Mouse (Mus musculus): Measurements from ENCODE around the gene Sec24b.
A peak's percentile ranks its signal among the peaks of the same experiment; 100 is the strongest.

Sec24b gene

DNA sequence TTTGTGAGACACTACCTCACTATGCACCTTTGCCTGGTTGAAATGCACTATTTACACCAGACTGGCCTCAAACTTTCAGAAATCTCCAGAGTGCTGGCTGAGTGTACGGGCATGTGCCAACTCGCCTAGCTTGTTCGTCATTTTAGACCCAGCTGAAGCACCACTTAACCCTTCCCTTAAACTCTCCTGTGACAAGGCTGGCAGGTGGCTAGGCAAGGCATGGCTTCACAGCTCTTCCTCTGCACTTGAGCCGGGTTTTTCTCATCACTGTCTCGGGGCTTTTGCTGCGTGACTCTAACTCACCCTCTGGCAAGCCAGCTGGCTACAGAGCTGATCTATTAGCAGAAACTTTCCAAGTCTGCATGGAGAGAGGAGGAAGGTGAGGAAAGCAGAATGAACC lies 6.8 kb downstream of the Sec24b start:
- DNase-seq = peak; percentile 22 to 49

DNA sequence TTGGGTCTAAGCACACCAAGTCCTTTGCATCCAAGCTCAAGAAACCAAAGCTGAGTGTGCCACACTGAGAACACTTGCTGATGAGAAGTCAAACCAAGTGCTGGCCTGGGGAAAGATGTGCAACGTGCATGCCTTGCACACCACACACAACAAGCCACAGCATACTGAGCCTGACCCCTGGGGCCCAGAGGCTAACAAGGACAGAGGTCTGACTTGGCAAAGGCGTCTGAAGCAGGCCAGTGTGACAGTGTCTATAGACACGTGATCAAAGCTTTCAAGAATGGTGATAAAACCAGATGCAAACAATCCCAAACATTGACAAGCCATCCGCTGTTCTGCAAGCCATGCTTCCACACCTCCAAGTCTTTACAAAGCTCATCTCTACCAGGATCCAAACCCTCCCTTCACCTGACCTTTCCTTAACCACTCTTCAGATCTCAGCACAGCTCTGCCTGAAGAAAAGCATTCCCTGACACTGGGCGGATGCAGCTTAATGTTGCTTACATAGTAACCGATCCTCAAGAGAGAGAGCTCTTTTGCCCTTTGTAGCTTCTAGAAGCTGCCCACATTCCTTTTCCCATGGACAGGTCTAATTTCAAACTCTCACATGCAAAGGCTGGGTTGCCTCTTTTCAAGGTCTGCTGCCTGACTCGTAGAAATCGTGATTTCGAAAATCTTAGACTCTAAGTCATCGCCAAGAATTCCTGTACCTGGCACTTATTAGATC lies 7.8 kb downstream of the Sec24b start:
- no peak for DNase-seq

DNA sequence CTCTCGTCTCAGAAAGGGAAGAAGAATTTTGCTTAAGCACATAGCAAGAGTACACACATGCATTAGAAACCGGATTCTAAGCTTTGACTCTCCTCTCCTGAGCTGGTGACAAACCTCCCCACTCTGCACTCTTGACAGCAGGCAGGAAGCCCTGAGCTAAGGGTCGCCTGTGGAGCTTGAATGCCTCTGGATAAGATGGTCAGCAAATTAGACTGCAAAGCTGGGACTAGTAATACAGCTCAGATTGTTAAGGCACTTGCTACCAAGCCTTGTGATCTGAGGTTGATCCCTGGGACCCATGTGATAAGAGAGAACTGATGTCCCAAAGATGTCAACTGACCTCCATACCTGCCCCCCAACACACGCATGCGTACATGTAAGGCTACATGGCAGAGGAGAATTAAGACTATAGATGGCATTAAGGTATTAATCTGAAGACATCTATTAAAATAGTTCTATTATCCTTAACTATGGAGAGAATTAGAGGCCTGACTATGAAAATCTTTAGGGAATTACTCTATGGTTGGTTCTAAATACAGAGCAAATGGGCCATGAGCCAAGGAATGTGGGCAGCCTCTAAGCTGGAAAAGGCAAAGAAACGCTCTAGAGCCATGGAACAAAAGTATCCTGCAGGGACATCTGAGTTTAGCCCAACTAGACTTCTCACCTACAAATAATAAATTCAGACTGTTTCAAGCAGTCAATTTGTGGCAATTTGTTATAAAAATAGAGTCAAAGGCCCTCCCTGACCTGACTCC lies 8.6 kb downstream of the Sec24b start:
- DNase-seq = no peak

DNA sequence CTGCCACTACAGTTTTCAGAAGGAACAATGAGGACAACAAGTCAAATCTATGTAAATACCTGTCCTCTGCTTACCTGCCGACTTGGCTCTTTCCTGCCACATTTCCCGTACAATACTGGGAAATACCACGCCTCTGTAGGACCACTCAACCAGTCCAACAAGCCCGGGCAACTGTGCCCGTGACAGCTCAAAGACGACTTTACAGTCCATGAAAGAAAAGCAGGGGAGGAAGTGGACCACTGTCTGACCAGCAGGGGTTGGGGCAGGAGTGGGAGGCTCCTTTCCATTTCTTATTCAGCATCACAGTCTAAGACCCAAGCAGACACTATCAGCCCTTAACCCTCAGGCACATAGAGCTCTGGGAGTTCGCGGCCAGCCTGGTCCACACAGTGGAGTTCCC lies 9.2 kb downstream of the Sec24b start:
- DNase-seq = no peak

DNA sequence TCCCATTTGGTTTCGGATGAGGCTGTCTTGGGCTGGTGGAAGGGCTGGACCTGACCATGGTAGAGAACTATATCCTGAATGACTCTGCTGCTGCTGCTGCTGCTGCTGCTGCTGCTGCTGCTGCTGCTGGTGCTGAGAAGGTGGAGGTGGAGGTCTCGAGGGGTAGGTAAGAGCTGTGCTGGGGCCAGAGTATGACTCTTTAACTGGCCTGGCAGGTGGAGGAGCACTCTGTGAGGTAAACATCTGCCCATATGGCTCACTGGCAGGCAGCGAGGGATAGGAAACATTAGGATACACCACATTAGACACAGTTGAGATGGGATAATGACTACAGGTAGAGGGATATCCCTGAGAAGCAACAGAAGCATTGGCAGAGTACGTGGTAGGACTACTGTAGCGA lies 20.6 kb downstream of the Sec24b start:
- DNase-seq = no peak

DNA sequence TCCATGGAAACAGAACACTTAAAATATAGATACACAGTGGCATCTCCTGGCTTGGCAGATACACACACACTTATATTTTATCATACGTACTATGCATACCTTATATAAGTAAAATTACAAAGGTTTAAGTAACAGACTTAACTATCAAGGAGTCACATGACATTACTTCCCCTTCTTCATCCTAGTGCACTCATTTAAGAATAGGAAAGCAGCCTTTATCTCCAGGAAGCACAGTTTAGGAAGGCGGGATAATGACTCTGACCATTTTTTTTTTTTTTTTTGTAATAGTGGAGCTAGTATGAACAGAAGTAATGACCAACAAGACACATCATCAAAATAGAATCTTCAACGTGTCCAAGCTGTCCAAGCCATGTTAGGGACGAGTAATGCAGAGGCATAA lies 21.3 kb downstream of the Sec24b start:
- no peak for DNase-seq

DNA sequence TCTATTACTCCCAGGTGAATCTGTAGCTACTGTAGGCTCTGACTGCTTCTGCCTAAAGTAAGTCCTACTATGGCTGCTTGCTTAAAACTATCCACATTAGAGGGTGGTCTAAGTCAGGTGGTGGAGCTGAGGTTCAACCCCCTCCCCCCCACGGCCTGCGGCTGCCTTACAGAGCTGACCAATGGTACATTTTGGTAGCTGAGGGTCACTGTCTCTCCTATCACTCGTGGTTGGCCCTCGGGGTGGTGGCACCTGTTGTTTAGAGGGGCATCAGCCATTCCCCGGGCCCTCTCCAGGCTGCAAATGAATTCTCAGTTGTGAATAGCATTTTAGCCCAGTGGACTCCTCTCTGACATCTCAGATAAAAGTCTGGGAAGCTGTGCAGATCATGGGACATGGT lies 32.6 kb downstream of the Sec24b start:
- DNase-seq = no peak

DNA sequence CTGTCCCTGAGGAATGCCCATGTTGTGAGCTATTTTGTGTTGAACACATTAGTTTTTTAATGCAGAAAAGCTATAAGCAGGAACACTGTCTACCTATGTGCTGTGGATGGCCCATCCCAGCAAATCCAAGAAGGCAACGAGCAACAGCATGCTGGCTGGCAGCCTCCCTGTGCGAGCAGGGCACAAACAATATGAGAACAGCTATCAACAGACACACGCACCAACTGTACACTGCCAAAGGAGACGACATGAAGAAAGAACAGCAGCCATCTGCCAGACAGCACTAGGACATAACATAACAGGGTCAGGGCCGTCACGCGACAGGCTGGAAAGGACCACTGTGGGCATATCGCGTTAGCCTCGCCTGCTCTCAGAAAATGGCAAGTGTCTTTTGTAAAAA lies 35.2 kb downstream of the Sec24b start:
- DNase-seq = no peak

DNA sequence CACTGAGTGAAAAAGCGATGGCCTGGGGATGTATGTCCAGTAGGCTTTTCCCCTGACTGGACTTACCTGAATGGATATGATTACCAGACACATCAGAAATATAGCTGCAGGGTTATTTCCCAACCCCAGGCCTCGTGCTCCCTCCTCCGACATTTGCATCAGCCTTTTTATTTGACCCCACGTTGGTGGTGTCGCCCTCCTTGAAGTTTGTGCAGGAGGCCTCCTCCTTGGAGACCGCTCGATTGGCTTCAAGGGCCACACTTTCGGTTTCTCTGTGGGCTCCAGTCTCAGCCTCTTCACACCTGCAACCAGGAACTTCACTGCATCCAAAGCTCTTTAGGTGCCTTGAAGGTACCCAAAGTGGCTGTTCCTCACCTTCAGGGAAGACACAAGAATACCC lies 35.8 kb downstream of the Sec24b start:
- no peak for DNase-seq

DNA sequence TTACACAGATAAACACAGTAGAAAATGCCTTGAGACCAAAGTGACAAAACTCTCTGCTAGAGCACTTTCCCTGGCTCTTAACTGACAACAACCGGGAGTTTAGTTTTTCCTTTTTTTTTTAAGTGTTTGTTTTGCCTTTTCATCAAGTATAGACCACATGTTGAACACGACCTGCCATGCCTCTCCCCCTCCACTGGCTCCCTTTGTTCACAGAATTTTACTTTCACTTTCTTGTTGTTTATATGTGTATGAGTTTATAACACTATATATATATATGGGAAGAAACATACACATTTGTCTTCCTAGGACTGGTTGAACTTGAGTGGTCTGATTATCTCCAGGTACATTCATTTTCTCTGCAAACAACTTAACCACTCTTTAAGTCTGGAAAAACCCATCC lies 48.4 kb downstream of the Sec24b start:
- no peak for DNase-seq

DNA sequence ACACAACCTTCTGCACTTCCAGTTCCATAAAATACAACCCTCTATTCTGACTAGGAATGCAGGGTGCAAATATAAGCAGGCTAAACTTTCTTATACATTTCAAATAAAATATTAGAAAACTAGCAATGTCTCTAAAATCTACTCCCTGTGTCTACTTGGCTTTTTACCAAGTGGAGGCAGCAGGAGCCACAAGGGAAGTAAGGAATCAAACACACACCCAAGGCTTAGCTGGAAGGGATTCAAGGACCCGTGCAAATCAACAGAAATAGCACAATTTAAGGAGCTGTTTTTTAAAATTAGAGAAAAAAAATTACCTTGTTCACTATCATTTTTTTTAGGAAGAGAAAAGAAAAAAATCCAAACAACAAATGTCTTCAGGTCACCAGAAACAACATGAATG lies 50.1 kb downstream of the Sec24b start:
- DNase-seq = no peak

DNA sequence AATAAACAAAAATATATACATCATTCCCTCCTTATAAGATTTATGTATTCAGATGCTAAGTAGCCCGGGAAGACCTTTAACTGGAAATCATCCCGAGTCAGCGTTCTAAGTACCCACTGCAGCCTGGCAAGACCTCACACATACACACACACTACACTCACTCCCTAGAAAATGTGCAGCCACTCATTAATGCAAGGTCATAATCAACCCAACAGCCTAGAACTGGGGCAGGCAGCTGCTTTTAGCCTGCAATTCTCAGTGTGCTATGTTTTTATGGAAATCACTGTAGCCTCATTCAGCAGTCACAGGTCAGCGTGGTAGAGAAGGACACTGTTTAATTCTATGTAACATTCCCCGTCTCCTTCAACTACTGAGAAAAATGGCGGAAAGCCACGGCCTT lies 55.2 kb downstream of the Sec24b start:
- no peak for DNase-seq

DNA sequence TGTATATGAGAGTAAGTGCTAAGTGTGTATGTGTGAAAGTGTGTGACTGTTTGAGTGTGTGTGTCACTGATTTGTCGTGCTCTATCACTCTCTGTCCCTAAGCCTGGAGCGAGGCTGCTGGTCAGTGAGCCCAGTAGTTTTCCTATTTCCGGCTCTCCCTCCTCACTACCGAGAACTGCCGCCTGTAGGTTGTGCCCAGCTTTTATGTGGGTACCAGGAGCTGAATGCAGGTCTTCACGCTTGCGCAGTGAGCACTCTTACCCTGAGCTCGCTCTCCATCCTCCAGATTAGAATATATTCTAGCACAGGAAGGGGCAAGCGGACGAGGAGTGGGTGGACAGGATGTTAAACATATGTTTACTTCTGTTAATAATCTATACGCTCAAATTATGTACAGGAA lies 60.4 kb downstream of the Sec24b start:
- DNase-seq = no peak

DNA sequence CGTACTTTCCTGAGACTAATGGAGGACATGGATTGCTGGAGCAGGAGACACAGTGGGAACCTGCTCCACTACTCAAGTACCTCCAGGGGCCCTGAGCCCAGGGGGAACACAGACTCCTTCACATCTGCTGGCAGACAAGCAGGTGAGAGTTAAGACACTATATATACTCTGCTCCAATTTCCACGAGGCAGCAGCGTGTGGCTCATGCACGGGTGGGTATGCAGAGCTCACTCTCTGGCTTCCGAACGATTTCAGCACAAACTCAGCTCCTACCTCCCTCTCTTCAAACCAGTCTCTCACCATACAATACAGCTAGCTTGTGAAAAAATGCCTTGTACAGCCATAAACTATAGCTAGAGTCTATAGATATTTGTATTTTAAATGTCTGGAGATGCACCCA lies 62.8 kb downstream of the Sec24b start:
- no peak for DNase-seq

DNA sequence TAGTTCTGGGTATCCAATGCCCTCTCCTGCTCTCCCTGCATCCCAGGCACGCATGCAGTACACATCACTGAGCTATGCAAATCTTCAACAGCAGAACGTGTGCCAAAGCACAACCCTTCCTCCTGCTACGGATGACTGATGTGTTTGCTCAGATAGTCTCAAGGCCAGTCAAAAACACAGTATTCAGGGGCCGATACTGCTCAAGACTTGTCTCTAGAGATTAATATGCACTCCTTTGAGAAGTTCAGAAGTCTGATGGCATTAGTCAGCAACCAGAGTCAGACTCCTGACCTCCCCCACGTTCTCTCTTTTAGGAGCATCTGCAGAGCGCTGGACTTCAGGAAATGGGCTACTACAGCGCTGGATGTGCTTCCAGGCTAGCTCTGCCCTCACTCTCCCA lies 63.4 kb downstream of the Sec24b start:
- DNase-seq = no peak

DNA sequence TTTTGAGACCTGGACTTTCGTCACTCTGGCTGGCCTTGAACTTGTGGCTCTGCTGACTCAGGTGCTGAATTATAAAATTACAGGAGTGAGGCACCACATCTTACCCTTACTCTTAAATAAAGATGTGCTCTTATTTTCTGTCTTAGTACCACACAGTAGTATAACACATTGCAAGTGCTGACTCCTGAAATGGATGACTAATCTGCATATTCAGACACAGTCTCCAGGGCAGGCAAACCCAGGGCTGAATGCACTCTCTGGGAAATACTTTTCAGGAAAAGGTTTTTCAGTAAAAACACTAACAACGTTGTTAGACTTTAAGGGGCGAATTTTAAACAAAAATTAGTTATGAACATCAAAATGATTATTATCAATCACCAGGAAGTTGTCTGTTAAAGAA lies 64.0 kb downstream of the Sec24b start:
- no peak for DNase-seq

DNA sequence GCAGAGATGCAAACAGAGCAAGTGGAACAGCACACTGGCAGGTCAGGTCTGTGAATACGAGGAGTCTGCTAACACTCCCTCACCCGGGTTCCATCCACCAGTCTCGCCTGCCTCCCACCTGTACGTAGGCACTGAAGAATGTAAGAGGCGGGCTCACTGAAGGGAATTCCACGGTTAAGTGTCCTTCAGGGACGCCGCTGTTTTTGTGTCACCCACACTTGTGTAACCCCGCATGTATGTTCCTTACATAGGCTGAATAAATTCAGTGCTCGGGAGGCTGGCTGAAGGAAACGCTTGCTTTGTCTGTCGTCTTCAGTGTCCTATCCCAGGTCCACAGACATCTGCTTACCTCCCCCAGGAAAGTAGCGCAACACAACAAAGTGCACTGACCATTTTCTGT lies 74.1 kb downstream of the Sec24b start:
- no peak for DNase-seq

DNA sequence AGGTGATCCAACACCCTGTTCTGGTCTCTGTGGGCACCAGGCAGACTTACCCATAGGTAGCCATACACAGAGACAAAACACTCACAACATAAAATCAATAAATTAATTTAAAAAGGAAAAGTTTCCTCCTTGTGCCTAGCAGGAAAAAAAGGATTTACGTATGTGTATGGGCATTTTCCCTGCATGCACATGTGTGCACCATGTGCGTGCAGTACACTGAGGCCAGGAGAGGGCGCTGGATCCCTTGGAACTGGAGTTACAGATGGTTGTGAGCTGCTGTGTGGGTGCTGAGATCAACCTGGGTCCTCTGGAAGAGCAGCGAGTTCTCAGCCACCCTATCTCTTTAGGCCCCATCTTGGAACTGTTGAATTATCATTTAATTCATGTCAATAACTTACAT lies 76.0 kb downstream of the Sec24b start:
- peak in 1 of 2 experiments; percentile 9 for DNase-seq

DNA sequence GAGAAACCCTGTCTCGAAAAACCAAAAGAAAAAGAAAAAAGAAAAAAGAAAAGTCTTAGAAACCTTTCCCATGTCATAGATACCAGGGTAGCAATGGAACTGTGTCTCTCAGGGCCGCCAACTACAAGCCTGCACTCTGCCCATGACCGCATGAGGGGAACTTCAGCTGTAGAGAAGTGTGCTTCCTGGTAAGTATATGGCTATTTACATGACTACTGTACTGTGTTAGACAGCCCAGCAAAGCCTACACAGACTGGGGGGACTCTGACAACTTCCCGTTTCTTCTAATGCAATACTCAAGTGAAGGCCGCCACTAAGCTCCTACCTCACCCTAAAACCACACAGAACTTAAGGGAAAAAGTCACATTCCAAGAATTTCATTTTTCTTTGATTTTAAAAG lies 76.6 kb downstream of the Sec24b start:
- DNase-seq = no peak

DNA sequence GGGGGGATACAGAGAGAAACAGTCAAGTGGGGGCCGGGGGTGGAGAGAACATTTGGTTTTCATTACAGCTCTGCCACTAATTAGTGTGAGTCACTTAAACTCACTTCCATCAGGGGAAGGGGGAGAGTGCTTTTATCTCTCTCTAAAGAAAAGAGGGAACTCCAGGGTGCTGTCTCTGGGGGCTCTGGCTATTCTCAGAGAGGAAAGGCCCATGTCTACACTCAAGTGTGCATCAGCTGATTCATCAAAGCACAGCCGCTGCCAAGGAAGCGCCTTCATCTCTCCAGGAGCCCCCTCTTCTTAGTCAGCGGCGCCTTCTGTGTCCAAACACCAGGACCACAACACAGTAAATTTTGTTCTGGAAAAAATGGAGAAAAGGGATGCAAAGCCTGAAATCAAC lies 79.1 kb downstream of the Sec24b start:
- no peak for DNase-seq

DNA sequence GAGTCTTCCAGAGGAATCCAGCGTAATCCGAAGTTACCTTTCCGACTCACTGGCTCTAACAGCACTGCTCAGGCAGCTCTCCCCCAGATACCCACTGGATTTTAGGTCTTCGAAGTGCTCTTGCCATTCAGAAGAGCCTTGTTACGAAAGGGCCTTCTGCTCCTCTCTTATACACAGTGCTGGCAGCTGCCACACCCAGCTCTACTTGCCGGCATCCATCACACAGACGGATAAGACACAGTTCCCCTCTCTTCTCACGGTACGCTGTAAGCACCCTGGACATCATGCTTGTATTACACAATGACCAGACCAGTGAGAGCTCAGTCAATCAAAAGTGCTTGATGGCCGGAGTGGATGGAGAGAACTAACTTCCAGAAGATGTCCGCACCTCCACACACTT lies 79.6 kb downstream of the Sec24b start:
- DNase-seq = no peak

DNA sequence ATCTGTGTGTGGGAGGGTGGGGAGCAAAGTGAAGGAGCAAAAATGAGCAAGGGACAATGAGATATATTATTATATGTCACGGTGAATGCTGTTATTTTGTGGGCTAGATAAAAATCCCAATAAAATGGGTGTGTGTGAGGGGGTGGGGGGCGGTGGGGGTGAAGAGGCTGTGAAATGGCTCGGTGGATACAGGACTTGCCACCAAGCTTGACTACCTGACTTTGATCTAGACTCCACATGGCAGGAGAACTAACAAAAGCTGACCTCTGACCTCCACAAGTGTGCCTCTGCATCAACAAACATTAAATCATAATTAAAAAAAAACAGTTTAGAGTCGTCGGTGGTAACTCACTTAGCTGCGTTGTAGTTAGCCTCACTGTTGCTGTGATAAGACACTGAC lies 81.8 kb downstream of the Sec24b start:
- DNase-seq = no peak

DNA sequence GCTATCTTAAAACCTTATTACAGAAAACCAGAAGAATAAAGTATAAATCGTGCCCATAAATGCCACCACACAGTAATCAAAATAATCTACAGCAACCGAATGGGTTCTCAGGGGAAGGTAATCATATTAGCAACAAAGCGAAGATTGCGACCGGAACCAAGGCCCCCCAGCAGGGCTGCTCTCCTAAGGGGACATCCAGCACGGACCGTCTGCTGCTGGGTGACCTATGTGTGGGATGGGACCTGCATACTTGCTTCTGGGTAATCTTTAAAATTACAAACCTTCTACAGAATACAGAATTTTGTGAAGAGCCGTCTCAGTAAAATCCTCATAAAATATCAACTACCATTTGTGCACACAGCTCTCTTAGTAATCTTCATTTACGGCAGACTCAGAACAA lies 82.6 kb downstream of the Sec24b start:
- no peak for DNase-seq

DNA sequence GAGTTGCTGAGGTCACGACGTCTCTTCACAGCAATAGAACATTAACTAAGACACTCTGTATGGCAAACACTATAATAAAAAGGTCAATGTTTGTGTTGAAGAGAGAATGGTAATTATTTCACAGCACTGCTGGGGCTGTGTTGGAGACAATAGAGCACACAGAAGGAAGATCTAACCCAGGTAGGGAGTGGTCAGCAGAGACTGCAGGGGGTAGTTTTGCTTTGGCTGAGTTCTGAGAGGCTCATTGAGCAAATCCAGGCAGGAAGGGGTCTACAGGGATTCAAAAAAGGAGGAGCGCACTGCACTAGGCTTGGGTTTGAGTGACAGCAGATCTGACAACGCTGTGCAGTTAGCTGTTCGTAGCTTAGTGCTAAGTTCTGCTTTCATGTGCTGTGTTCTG lies 85.0 kb downstream of the Sec24b start:
- DNase-seq = no peak

Data from lung, postnatal 4 days (tissue).